Mouse (Mus musculus) cerebellum, adult 9-10 months (tissue): ENCODE results near the gene Cadm3.

Experiments
- DNase-seq: peaks from one replicate; pipeline ENCODE4 v3.0.0; 2022

Cadm3 gene

DNA sequence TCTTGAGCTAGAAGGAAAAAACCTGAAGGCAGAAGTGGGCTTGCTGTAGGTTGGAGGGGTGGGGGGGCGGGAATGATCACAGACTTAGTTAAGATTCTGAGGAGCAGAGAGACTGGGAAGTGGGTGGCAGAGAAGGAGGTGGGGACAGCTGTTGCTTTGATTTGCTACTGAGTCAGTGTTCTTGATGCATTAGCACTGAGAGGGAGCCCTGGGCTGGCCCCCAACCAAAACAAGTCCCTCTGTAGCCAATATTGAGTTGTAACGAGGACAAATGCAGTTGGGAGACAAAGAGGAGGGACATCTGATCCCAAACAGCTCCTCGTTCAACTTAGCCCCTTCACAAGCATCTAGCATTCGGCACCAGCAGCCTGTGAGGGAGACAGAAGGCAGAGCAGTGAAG is 9.7 kb downstream of the Cadm3 start:
- DNase-seq = no peak

DNA sequence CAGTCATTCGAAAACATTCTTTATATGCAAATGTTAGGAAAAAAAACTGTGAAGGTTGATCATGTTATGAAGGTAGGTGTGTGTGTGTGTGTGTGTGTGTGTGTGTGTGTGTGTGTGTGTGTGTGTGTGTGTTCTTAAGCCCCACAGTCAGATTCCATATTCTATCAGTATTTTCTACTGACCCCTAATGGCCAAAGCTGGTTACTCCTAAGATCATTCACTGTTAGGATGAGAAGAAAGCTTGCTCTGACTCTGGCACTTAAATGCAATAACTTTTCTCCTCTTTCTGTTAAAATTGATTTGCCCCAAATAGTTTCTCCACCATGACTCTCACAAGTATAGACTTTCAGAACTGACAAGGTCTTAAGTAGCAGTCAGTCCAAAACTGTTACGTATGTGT is 10.8 kb downstream of the Cadm3 start:
- DNase-seq = no peak

DNA sequence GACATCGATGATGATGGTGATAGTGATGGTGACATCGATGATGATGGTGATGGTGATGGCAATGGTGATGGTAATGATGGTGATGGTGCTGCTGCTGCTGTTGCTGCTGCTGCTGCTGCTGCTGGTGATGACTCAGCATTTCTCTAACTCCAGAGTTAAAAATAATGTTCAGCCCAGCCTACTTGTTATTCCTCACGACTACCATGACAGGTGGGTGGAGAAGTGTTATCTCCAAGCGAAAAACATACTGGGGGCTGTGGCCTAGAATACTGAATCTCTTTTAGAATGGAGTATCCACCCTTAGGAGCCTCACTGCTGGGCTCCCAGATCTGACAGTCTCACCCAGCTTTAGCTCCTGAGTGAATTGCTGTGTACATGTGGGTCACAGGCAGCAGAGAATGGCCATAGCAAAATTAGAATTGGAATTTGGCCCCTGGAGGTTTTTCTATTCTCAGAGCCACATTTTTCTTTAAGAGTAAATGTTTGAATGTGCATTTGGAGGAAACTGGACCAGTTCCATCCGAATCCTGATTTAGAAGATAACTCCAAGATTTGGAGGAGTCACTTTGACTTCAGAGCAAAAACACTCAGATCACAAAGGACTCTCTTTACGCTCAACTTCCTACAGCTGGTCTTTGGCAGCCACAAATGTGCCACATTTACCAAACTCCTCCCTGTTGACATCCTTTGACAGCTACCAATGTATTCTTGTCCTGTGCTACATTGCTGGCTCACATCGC is 12.2 kb downstream of the Cadm3 start:
- no peak for DNase-seq

DNA sequence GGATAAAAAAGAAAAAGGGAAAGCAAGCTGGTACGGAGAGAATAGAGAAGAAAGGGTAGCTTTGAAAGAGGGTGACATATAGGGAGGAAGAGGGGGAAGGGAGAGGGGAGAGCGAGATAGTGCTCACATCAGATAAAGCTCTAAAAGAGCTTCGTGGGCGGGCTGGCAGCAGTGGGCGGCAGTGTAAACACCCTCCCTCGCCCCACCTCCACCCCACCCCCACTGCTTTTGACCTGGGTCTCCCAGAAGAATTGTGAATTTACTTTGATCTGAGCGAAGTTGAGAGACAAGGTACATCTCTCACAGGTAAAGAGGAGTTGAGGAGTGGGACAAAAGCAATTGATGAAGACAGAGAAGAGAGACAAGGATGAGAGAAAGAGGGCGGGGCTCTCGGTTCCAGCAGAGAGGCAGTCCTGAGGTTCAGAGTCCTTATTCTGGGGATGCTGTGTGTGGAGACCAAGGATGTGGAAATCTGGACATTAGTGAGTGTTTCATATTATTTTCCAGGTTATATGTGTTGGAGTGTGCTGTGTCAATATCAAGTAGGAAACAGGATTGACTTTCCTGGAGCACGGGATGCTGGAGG is 17.0 kb downstream of the Cadm3 start, which contains the start of gene Aim2:
Gene Aim2, plus strand, starts transcription at position 508 of the 586 bp plus-strand sequence.
- DNase-seq = no peak

DNA sequence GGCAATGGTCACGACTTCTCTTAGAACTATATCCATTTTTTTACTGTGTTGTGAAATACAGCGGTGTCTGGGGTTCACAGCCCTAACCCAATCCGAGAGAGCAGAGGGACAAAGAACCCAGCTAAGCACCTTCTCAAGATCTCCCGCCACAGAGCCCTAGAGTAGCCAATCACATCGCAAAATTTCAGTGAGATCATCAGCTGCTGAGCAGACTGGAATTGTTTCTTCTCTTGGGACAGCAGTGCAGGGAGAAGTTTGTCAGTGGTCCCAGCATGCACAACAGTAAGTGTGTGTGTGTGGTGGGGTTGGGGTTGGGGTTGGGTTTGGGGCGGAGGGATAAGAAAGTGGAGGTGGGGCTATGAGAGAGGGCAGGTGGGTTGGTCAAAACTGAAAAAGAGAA is 17.5 kb downstream of the Cadm3 start:
- no peak for DNase-seq

DNA sequence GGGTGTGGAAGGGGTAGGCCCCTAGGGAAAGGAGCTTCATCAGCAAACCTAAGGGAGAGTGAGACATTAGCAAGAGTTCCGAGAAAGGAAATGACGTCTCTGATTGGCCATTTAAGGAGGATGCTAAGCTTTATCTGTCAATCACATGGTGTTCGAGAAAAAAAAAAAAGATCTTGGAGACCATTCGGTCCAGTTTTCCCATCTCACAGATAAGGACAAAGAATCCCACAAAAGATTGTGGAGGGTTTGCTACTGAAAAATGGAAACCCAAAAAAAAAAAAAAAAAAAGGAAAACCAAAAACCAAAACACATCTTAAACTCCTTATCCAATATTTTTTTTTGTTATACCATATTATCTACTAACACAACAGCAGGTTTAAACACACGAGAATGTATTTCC is 18.3 kb downstream of the Cadm3 start:
- no peak for DNase-seq

DNA sequence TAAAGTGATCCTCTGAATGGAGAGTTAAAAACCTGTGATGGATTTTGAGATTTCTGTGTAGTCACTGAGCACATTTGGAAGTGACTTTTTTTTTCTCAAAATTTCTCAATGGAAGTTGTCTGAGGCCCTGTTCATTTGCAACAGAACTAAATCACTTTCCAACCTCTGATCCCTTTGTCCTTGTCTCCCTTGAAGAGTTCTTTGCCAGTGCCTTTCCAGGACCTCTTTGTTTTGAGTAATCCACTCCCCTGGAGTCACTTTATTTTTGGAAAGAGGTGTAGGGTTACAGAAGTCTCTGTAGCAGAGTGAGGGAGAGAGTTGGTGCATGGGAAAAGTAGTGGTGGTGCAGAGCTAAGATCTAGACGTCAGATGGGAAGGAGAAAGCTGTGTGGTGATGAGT is 19.0 kb downstream of the Cadm3 start:
- no peak for DNase-seq

DNA sequence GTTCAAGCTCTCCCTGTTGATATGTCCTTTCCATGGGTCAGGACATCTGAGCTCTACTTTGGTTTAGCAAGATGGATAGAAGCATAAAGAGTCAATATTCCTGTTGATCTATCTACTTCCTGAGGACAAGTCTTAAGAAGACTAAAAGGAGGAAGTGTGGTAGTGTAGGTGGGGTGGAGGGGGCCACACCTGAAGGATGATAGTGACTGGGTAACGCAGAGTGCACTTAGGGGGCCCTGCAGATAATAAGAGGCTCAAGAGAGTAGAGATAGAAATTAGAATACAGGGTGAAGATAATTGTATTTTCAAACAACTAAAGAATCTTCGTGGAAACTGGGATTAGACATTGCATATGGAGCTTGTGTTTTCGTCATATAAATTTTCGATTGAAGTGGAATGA is 22.4 kb downstream of the Cadm3 start:
- DNase-seq = no peak

DNA sequence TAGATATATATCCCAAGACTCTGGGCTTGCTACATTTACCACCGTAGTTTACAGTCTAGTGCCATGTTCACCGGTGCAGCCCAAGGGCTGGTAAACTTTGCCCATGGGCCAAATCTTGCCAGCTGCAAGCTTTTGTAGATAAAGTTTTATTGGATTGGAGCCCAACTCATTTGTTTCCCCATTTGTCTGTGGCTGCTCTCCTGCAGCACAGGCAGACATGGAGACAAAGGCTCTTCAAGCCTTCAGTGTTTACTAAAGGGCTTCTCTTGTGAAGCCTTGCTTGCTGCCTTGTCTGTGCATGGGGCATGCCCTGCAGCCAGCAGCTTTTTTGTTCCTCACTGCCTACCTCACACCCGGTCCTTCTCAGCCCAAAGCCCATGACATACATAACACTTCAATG is 23.6 kb downstream of the Cadm3 start:
- no peak for DNase-seq

DNA sequence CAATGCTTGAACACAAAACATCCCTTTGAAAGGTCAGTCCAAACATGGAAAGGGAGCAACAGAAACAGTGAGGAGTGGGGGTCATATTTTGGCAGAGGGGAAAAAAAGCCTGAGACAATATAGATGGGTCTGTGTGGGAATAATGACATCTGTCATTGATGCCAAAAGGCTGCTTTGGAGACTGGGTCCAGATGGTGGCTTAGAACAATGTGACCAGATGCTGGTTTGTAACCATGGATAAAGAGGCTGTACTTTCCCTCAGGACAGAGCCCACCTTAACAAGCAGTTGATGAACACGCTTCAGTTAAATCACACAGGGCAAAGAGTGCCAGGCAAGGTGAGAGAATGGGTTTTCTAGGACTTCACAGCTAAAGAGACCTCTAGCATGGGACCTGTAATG is 25.1 kb downstream of the Cadm3 start:
- DNase-seq = no peak

DNA sequence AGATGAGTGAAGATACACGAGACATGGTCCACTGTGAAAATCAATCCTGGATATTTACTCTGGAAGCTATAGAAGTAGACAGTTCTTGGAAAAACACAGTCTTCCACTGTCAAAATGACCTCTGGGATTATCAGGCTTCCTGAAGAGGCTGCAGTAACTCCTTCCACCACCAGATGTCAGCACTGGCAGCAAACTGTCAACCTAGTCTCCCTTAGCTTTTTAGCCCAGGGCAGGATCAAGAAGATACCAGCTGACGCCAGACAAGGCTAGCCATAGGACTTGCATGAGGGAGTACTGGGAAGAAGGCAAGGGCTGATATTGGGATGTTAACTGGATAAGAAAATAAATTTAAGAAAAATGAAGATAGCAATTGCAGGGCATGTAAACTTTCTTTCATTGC is 28.0 kb downstream of the Cadm3 start:
- peak; percentile 87 for DNase-seq

DNA sequence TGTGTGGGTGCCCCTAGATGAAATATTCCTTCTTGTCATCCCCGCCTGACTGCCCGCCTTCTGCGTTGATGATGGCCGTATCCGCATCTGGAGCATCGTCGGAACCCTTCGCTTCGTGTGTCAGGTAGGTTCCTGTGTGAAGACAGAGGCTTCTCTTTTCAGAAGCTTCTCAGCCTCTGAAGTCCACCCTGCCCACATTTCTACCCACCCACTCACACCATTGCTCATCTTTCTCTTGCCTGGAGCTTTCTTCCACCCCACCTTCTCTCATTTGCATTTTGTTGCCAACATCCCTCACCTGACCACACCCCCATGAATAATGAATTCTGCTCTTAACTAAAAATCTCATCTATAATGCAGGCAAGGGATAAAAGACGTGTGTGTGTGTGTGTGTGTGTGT is 30.5 kb downstream of the Cadm3 start:
- DNase-seq = peak; percentile 26

DNA sequence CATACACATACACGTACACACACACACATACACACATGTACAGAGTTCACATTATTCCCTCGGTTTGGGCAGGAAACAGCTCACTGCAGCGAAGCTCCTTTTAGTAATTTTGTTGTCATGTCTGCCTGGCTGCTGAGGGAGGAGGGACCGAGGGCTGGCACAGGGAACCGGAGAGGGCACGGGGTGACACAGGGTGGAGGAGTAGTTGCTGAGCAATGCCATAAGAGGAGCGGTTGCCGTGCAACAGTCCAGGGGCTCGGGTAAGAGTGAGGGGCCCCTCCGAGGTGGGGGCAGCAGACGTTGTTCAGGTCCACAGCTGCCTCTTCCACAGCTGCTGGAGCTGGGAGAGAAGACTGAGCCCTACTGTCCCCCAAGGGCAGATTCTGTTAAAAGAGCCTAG is 31.6 kb downstream of the Cadm3 start:
- peak; percentile 22 for DNase-seq

DNA sequence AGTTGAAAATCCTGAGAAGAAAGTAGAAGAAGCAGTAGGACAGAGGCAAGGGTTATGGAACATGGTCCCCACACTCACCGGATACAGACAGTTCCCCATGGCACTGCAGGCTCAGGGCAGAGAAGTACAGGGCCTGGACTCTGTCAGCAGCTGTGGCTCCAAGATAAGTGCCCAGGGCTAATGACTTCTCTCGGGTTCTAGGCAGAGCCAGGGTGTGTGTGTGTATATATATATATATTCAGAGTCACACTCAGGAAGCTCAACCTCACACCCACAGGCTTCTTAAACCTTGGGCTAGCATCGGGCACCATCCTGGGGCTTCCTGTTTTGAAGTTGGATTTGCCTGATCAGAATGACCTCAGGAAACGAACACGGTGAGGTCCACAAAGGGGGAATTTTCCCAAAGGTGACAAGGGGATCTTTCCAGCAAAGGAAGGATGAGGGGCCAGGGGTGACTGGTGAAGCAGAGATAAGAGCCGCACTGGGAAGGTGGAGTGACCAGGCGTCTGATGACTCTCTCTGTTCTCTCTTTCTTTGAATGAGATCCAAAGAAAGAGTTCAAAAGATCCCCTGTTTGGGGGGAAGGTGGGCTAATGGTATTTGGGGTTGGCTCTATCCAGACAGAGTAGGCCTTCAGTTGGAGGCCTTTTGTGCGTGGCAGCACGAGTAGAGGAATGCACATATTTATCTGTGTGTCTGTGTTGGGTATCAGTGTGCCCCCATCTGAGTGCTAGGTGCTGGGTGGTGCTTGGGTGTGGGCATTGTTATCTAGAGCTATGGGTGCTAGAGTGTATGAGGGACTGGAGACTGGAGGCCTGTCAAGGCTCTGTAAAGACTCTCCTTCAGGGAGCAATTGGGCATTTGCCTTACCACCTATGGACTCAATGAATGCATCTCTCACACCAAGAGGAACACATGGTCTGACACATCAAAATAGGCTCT is 33.9 kb downstream of the Cadm3 start, which contains the start of gene Ackr1:
Gene Ackr1, minus strand, starts transcription at position 439 of the 942 bp plus-strand sequence.
- DNase-seq = peak; percentile 35

DNA sequence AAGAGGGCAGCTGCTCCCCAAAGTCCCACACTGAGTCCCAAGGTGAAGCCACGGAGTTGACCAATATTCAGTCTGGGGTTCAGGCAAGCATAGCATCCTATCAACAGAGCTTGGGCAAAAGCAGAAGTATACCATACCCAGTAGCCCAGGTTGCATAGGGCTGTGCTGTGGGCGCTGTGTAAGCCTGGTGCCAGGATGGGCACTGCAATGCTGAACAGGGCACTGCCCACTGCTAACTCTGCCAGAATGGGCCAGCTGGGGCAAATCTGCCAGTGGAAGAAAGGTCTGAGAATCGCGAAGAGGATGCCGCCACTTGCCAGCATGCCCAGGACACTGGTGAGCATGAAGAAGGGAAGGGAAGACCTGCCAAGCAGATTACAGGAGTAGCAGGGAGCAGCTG is 35.1 kb downstream of the Cadm3 start:
- peak; percentile 41 for DNase-seq

DNA sequence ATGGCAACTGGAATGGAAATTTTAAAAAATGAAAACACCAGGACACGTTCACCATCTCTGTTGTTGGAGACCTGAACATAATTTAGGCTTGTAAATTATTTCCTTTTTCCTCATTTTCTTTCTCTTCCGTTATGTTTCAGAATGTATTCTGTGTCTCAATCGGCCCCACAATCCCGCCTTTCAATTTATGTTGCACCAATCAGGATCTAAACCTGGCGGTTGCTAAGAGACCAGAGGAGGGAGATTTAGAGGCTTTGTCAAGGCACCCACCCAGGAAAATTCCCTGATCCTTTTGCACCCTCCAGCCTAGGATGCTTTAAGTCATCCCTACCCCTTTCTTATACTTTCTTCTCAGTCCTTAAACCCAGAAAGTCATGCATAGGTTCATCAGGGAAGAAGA is 37.8 kb downstream of the Cadm3 start:
- DNase-seq = no peak

DNA sequence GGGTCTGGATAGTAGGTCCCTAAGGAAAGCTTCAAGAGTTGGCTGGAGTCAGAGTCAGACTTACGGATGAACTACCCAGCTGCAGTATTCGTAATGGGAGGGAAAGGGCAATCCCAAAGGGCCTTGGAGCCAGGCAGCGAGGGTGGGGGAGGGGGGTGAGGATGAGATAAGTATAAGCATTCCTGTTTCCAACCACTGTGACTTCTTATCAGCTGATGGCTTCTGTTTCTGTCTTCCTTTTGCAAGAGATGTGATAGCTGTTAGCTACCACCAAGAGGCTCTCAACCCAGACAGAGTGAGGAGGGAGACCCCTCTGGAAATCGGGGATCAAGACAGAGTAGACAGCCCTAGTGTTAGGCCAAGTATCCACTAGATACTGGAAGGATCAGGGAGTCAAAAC is 38.3 kb downstream of the Cadm3 start:
- no peak for DNase-seq

DNA sequence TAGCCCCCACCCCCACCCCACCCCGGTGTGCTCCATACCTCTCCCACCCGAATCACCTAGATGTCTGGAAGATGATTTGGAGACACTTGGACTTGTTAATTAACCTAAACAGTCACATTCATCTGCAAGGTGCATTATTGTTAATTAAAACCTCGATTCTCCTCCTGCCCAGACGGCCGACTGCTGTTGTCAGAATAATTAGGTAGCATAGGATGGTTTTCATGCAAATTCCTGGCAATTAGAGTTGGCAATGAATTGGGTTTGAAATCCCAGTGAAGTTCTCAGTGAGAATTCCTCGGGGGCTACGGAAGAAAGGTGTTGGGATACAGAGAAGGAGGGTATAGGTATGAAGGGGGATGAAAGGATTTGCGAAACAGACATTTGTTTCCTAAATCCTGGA is 39.0 kb downstream of the Cadm3 start:
- DNase-seq = no peak

DNA sequence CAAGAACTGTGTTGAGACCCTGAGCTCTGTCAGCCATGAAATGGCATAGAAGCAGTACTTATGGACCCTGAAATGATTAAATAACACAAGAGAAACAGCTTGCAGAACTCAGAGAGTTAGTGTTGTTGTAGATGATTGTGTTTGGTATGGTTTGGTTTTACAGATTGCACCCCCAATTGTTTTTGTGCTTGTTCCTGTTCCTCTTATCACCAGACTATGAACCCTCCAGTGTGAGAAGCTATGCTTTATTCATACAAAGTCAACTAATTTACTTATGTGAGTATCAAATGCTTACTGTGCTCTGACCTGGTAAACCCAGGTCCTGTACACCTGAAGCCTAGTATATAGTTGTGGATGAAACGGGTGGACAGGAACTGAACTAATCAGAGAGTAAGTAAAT is 40.9 kb downstream of the Cadm3 start:
- no peak for DNase-seq

DNA sequence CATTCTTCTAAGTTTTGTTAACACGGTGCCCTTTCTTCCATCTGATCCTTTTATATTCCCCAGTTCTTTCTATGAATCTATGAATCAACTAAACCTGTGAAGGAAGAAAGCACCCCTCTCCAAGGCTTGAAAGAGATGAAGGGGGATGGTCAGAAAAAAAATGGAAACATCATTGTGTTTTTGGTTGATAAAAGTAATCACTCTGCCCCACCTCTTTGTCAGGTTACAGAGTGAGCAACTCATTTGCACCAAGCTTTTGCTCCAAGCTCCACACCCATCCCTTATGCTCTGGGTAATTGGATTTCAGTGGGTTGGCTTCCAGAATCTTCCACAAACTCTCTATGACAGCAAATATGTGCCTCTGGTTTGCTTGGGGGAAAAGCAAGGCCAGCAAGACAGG is 42.1 kb downstream of the Cadm3 start:
- DNase-seq = no peak

DNA sequence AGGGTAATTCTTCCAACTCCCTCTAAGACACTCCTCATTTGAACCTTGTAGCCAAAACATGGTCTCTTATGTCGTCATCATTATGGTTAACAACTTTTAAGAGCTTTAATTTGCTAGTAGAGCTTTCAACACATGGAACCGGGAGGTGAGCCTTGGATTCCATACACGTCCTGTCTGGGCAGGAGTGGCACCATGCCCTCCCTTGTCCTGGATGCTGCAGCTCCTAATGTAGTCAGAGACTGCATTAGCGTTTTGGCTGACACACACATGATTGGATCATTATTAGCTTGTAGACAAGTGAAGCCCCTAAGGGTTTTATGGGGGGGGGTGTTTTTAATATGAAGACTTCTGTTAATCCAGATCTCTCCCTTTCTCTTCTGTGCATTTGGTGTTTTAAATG is 42.5 kb downstream of the Cadm3 start:
- DNase-seq = no peak

DNA sequence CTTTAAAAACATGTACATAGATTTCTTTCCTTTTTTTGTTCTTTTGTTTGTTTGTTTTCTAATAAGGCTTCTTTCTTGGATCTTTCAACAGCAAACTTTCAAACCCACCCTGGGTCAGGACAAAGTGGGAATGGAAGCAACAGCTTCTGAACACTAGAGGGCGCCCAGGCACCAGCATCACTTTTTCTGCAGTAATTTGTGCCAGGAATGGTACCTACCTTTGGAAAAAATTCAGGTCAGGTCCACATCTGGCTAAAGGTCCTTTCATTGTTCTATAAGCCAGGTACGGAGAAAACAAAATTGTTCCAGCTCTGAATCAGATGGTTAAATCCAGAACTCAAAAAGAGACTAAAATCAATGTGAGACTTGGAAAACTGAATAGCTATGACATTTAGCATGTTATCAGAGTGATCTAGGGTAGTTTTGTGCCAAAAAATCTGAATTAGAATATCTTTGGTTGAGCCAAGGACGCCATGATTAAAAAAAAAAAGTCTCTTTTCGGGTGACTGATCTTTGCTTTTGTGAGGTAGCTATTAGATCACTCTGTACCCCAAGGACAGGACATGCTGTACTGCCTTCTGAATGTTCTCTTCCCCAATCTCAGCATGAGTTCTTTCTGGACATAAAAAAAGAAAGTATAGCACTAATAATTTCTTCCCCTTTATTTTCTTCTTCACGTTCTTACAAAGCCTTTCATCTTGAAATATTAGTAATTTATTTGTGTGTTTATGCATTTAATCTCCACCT is 43.5 kb downstream of the Cadm3 start:
- peak; percentile 73 for DNase-seq

DNA sequence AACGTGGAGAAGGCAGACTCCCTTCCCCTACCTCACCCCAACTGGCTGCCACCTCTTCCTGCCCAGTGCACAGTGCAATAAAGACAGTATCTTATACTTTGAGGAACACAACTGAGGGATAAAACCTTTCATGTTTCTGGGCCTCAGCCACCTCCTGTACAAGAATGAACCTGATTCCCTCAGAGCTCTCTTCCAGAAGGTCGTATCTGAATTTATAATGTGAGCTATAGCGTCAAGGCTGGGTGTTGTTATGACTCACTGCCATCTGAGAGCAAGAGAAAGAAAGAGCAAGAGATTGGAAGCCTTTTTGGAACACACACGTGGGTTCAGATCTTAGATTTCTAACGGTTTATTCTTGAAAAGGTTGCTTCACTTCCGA is 45.3 kb downstream of the Cadm3 start:
- no peak for DNase-seq
